Mouse (Mus musculus): ENCODE results near the gene Tns4.

GRCm38 (mm10) chr11:99094911-99095676, 6.0 kb upstream of the Tns4 start:
- TF ChIP-seq POLR2A (IDR thresholded peaks at IDR 0.05; ENCODE audit: insufficient read depth, low read depth, low read length): no peak
- TF ChIP-seq CTCF (IDR thresholded peaks at IDR 0.05; ENCODE audit: insufficient read depth, low read depth, low read length): no peak
